Mouse (Mus musculus) heart, postnatal 14 days (tissue): ENCODE data around the gene Lipe. TPM values are rescaled to one million over a fixed set of nuclear protein-coding genes. Genes with fewer than 3 reads are reported as not detected.
A peak's percentile ranks its signal among the peaks of the same experiment; 100 is the strongest.
"Not testable (repeated sequence)": the region's sequence is repeated elsewhere in the genome, so short reads cannot be mapped to it uniquely, and the experiment has no call there.

ENCODE experiments used
- DNase-seq, 2 experiments: peaks; one replicate each; pipeline ENCODE4 v3.0.0; 2021 to 2022
- intact Hi-C: fragments of 180-260 bp; cut with DNase I; formaldehyde crosslinking; loops from one replicate; pipeline ENCODE4 v1.15.1; 2025
- total RNA-seq, 2 experiments: library from RNA; stranded (reverse); gene quantifications; 2 replicates each; pipeline ENCODE4 v1.2.3; 2021

Lipe gene
- total RNA-seq, 2 experiments from 2014 or later, result 43.2 to 55.0 TPM

DNA sequence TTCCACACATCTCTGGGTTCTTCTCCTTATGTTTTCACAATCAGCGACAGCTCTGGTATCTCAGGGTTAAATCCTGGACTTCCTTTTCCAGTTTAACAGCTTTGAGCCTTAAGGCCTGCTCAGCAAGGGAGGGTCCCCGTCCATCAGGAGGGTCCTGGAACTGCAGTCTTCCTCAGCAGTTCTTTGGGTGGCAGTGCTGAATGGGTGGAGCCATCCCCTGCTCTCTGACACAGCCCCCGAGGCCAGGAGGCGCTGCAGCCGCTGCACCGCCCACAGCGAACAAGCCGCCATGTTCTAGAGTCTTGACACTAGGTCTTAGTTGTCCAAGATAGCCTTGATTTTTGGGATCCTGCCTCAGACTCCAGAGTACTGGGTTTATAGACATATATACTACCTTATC lies 21.0 kb upstream of the Lipe start:
- no peak for DNase-seq
- intact Hi-C loops, result no loop called here

DNA sequence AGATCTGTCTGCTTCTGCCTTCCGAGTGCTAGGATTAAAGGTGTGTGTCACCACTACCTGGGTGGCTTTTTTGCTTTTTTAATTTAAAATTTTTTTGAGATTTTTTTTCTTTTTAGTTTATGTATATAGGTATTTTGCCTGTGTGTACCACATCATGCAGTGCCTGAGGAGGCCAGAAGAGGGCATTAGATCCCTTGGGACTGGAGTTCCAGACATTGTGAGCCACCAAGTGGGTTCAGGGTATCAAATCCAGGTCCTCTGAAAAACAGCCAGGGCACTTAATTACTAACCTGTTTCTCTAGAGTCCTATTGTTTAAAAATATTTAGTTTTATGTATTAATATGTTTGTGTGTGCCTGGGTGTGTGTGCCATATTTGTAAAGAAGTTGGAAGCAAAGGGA lies 19.1 kb upstream of the Lipe start:
- intact Hi-C loops, result no loop called here
- DNase-seq, result peak in 1 of 2 experiments; percentile 40

DNA sequence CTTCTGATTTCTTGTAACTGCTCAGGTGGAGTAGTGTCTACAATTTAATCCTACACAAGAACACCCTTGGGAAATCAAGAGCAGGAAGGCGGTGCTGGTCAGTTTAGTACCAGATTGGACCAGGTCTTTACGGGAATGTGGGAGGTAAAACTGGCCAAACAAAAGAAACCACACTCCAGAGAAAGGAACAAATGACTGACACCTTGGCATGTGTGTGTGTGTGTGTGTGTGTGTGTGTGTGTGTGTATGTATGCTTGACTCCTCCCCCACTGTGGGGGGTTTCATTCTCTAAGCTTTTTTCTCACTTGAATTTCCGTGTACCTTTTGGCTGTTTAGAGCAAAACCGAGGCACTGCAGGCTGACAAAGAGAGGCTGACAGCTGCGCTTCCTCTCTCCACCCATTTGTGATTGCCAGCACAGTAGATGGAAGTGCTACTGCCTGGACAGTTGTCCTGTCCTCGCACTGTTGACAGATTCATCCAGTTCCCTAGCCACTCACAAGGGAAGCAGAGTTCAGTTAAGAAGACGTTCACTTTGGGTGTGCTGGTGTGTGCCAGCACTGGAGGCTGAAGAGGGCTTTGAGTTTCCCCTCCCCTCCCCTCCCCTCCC lies 14.4 kb upstream of the Lipe start, which contains the start of gene Cxcl17:
Gene Cxcl17, minus strand, starts transcription at position 54 of the 609 bp plus-strand sequence.
- DNase-seq, result peak in 1 of 2 experiments; percentile 20
- intact Hi-C loops, result no loop called here

DNA sequence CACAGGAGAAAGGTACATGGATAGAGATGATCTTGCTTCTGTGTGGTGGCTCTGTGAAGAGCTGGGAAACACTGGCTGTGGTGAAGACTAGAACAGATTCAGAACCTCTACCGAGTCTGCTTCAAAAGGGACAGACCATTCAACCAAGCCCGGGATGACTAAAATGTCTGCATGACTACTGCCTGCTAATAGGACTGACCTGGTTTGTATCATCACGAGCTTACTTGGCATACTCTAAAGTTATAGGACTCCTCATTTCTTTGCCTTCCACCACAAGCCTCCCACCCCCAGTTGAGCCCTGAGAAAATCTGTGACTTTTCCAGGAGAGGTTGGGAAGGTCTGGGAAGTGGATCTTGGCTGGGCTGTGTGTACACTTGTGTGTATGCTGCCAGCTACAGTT lies 13.4 kb upstream of the Lipe start:
- intact Hi-C loops, result no loop called here
- DNase-seq, result no peak

DNA sequence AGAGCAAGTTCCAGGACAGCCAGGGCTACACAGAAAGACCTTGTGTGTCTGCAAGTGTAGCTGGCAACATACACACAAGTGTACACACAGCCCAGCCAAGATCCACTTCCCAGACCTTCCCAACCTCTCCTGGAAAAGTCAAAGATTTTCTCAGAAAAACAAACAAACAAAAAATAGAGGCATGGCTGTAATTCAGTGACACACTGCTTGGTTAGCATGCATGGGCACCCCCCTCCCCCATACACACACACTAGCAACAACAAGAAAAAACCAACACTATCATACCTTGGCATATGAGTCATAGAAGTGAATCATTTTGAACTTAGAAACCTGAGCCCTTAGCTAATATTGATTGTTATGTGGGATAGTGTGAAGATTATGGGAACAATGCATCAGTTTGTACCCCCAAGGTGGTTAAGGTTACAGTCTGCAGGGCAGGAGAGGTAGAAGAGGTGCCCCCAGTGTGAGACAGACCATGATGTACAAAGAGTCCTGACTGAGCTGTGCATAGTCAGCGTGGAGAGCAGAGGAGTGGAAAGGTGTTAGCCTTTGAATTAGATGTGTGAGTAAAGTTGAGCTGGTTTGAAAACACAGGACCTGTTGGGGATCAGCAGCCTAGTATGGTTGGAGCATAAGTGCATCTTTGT lies 12.6 kb upstream of the Lipe start:
- DNase-seq, result no peak
- intact Hi-C loops, result no loop called here

DNA sequence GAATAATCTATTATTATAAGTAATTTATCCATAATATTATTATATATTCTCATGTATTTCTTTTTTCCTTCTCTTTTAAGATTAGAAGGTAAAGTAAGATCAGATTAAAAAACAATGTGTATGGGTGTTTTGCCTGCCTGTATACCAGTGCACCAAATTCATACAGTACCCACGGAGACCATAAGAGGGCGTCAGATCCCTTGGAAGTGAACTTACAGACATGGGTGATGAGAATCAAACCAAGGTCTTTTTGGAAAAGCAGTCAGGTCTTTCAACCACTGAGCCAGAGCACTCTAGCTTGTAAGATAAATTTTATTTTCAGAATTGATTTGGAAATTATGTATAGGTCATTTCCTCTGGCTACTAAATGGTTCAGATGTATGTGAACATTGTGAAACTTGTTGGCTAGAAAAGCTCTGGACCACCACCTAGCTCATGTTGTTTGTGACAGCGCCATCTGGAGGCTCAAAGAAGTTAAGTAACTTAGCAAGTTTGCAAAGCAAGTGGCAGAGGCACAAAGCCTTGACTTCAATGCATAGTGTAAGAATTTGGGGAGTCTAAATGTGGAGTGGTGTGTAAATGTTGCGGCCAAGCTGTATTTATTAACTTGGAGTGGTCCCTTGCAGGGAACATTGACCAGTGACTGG lies 10.7 kb upstream of the Lipe start:
- DNase-seq, result peak in 1 of 2 experiments; percentile 48
- intact Hi-C loops, result loop anchor here (10.0 kb wide), 1 partner anchor 274 kb away; no protein-coding TSS in a partner anchor

DNA sequence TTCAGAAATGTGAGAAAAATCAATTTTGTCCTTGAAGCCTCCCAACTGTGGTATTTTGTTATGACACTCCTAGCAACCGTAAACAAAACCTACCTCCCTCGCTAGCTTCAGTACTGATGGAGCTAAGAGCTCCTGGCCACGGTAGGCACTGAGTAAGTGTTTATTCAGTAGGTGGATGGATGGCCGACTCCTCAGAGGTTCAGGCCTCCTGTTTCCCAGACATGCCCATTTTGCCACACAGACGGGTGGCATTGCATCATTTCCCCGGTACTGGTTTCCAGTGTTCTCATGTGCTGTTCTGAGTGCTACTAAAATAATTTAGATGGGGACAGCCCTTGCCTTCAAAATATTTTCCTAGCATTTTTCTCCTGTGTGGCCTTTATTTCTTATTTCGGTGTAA lies 8.0 kb upstream of the Lipe start:
- intact Hi-C loops, result loop anchor here (10.0 kb wide), 1 partner anchor 272 kb away; no protein-coding TSS in a partner anchor
- DNase-seq, result no peak

DNA sequence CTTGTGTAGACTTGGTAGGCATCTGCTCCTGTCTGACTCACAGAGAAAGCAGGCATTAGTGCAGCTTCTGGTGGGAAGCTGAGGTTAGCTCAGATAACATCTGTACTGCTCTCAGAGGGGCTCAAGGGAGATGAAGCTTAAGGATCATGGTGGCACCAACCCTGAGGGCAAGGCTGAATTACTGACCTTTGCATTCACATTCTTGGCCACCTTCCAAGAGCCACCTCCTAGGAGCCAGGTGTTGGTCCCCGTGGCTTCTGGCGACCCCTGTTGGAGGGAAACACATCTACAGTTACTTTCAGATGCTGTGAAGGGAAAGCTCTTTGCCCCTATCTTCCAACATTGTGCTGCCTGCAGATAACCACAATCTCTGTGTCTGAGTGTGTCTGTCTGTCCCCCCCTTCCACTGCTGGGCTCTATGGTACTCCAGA lies 4.2 kb upstream of the Lipe start:
- intact Hi-C loops, result loop anchor here (2.0 to 10.0 kb wide), 2 partner anchors 34 to 268 kb away; partner anchors contain the start of gene Cnfn
- DNase-seq, result peak; percentile 60 to 78

DNA sequence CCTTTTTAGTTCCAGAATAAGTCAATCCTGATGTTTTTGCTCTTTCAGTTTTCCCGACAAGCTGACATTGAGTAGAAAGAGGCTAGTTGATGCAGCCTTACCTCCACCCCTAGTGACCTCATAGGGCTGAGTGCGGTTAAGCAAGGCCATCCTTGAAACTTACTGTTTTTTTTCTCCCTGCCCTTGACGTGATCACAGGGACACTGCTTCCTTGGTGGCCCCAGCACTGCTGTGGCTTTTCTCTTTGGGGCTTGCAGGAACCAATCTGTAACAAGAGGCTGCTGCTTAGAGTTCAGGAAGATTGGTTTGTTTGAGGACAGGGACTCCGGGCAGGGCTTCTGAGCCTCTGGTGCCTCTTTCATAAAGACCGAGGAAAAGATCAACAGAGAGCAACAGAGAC lies 3.5 kb upstream of the Lipe start:
- intact Hi-C loops, result loop anchor here (2.0 to 10.0 kb wide), 2 partner anchors 33 to 267 kb away; partner anchors contain the start of gene Cnfn
- no peak for DNase-seq

DNA sequence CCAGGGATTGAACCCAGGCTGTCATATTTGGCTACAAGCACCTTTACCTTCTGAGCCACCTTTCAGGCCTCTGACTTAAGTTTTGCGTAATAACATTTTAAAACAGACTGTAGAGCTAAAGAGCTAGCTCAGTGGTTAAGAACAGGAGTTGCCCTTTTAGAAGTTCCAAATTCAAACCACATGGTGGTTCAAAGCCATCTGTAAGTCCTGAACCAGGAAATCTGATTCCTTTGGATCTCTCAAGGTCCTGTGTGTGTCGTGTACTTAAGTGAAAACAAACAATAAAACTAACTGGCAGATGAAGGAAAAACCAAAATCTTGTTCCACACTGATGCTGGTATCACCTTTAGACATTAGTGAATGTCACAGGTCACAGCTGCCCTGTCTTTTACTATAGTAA lies 3.0 kb upstream of the Lipe start:
- intact Hi-C loops, result loop anchor here (10.0 kb wide), 1 partner anchor 267 kb away; no protein-coding TSS in a partner anchor
- DNase-seq, result no peak

DNA sequence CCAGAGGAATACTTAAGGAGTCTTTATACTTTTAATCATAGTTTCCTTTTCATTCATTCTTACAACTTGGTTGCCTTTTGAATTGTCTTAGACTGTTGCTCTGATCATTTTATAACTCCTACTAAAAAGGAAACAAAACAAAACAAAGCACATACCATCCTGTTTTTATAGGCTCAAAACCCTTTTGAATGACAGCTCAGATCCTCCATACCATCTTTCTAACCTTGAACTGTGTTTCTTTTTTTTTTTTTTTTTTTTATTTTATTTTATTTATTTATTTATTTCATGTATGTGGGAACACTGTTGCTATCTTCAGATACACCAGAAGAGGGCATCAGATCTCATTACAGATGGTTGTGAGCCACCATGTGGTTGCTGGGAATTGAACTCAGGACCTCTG lies 518 bp upstream of the Lipe start:
- intact Hi-C loops, result loop anchor here (5.0 kb wide), 1 partner anchor 157 kb away; no protein-coding TSS in a partner anchor
- DNase-seq, result not testable (repeated sequence)

DNA sequence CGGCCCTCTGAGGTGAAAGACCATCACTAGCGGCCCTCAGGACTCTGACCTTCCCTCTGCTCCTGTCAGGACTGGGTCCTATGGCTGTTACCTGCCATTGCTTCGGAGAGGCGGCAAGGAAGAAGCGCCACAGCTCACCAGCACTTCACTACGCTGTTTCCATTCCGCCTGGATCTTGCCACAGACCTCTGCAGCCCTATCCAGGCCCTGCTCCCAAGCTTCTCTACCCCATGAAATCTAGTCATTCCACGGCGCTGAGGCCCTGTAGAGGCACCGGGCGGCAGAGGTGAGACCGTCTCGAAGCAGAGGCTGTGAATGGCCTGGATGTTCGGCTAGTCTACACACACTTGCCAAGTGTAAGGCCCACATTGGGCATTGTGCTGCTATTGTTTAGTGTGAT lies 1.9 kb downstream of the Lipe start:
- no peak for DNase-seq
- intact Hi-C loops, result loop anchor here (5.0 kb wide), 1 partner anchor 154 kb away; no protein-coding TSS in a partner anchor

DNA sequence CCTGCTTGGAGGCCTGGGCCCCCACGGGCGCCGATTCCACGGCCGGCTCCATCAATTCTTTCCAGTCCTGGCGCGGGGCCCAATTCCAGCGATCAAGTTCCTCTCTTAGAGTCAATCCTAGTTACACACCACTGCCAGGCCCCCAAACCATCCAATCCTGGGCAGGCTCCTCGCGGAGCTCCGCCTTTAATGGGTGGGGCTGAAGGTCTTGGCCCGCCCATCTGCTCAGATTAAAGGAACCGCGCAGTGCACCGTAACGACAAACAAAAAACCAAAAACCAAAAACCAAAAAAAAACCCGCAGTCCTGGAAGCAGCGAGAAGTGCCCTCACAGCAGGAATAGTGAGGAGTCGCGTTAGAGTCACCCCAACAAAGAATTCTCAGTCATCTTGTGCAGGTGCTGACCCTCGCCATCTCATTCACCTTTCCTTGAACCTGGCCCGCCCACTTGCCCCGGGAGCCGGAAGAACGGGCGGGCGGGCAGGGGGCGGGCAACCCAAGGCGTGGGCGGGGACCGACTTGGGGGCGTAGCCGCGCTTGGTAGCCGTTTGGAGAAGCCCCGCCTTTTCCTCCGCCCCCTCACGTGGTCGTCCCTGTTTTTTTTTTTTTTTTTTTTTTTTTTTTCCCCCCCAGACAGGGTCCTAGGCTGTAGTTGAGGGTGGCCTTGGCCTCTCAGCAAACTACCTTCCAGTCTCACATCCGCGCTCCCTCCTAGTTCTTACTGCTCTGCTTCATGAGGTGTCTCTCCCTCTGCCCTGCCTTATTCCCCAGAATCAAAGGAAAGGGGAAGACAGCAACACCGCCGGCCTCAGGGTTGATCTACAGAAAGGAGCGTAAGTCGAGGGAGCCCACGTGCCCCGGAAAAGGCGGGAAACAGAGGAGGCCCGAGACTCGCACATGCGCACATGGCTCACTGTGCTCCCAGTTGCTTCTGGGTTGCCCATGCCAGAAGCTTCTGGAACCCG lies 2.7 kb downstream of the Lipe start:
- intact Hi-C loops, result loop anchor here (5.0 kb wide), 1 partner anchor 154 kb away; no protein-coding TSS in a partner anchor
- DNase-seq, result peak; percentile 98

DNA sequence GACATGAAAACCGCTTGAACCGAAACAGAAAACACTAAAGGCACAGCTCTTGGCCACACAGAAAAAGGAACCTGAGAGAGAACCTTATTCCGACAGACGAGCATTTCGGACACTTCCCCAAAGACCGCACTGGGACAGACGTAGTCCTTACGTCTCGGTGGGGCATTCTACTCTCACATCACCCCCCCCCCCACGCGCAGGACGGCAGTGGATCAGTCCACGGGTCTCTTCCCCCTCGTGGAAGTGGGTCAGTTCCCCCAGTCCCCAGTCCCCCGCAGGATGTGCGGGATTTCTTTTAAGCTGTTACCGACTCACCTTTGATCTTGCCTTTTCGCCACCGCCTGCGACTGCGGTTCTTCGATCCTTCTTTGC lies 3.3 kb downstream of the Lipe start:
- intact Hi-C loops, result loop anchor here (5.0 kb wide), 1 partner anchor 153 kb away; no protein-coding TSS in a partner anchor

DNA sequence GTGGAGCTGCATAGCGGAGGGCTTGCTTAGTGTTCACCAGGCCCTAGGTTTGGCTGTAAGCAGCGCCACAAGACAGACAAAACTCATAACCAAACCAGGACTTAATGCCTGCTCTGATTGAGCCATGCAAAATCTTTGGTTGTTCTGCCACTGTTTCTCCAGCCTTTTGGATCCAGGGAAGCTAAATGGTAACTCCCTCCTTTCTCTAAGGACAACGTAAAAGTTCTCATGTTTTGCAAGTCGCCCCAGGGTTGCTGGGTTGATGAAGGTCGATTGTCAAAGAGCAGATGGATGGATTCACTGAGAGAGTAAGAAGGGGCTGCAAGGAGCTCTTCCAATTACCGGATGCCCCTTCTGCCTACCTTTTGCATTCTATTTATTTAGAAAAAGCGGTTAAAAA lies 3.8 kb downstream of the Lipe start:
- intact Hi-C loops, result loop anchor here (5.0 kb wide), 1 partner anchor 152 kb away; no protein-coding TSS in a partner anchor
- DNase-seq, result no peak

More for the DNA sequence above, 3.3 kb downstream of the Lipe start:
- no peak for DNase-seq

DNA sequence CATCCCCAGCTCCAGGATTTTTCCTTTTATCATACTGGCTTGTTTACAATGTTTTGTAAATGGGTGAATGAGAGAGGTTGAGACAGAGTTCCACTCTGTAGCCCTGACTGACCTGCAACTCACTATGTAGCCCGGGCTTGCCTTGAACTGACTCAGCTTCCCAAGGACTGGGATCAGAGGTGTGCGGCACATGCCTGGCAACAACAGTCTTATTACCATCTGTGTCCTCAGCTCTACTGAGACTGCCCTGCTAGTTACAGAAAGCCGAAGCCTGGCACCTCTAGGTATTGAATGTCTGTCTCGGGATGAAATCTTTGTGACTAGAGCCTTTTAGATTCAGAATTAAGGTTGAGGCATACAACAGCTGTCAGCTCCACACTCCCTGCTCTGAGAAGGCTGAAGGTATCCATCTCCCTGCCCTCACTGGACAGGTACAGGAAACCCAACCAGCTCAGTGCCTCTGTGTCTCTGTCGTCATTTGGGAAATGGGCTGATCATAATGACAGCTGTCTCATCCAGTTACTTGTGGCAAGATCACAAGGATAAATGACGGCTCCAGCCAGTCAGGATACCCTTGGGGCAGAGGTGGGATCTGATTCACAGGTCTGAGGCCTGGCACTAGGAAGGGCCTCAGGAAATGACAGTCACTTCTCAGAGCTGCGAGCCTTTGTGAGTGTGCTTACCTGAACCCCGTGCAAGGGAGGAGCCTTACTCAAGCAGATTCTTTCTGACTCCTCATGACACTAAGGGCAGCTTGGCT lies 4.9 kb downstream of the Lipe start:
- DNase-seq, result no peak
- intact Hi-C loops, result no loop called here

DNA sequence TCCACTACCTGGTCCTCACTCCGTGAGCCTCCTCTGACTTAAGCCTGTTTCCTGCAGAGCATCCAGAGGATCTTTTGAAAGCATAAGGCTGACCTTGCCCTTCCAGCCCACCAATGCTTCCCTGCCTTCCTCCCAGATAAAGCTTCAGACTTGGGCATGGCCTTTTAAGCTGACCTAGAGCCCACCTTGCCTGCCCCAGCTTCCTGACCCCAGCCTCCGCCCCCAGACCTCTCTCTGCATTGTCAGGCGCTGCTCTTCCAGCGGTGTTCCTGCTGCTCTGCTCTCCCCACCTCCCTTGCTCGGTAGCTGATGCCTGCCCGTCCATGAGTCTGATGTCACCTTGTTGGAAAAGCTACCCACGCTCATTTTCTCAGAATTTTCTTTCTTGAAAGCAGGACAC lies 5.7 kb downstream of the Lipe start:
- DNase-seq, result peak in 1 of 2 experiments; percentile 0
- intact Hi-C loops, result no loop called here

DNA sequence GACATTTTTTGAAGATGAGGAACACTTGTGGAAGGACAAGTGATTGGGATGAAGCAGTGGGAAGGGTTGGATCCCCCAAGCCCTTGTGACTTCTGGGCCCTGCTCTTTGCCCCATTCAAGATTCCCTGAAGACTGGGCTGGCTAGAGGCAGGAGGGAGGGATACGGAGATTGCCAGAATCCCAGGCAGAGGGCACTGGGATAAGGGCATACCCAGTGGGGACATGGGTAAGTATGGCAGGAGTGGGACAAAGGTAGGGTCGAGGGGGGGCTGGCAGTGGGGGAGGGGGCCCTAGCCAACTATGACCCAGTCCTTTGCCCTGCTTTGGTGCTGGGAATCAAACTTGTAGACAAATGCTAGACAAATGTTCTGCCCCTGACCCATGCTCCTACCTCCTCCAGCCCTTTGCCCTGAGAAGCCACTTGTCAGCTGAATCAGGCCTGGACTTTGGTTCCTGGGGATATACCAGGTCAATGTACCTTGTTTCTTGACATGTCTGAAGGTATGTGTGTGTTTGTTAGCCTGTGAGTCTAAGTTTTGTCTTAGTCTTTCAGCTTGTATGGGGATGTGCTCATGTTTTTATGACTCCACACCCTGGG lies 6.6 kb downstream of the Lipe start:
- intact Hi-C loops, result no loop called here
- peak in 1 of 2 experiments; percentile 2 for DNase-seq

DNA sequence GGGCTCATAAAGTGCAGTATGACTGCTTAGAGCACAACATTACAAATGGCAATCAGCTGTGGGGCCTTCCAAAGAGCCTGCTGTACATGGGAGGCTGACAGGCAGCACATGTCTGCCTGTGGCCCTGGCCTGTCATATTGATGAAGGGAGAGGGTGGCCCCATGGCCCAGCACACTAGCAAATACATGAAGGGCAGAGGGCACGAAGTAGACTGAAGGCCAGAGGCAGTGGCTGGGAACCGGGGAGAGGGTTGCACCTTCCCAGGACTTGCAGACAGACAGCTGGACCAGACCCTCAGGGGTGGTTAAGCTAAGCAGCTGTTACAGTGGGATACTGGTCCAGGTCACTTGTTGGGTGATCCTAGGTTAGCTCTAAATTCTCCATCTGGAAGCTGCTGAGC lies 7.5 kb downstream of the Lipe start:
- intact Hi-C loops, result no loop called here
- DNase-seq, result peak in 1 of 2 experiments; percentile 16
